Mouse (Mus musculus): ENCODE results near the gene Serhl.
"Not testable (repeated sequence)": the region's sequence is repeated elsewhere in the genome, so short reads cannot be mapped to it uniquely, and the experiment has no call there.

The Serhl gene

DNA sequence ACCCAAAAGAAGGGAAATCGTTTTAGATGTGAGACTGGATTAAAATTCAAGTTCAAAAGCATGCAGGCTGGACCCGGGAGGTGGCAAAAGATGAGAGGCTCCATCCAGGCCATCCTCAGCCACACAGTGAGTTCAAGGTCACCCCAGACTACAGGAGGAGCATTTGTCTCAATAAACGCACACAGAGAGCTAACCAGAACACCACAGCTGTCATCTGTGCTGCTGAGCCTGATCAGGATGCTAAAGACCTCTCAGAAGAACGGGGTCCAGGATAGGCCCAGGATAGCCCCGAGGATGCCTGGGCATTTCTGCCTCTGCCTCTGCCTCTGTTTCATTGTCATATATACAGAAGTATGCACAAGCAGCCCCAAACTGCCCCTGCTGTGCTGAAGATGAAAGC, 33.7 kb upstream of the Serhl start:
- H3K36me3 ChIP-seq (ENCODE audit: insufficient read depth, low read length), result no peaks in the 10 kb centered on the region
- TF ChIP-seq NANOG (IDR thresholded peaks at IDR 0.05; ENCODE audit: borderline replicate concordance, low read length), result no peak
- H3K9me3 ChIP-seq (ENCODE audit: low read length), result no peaks in the 10 kb centered on the region
- peaks cover 61% of the 10 kb centered on the region for H3K4me1 ChIP-seq (replicated peaks; ENCODE audit: low read depth, low read length)
- no peak overlapping the region for H3K4me3 ChIP-seq (replicated peaks; ENCODE audit: low read length)
- H3K27me3 ChIP-seq (ENCODE audit: insufficient read depth, low read length), result peaks cover 20% of the 10 kb centered on the region

DNA sequence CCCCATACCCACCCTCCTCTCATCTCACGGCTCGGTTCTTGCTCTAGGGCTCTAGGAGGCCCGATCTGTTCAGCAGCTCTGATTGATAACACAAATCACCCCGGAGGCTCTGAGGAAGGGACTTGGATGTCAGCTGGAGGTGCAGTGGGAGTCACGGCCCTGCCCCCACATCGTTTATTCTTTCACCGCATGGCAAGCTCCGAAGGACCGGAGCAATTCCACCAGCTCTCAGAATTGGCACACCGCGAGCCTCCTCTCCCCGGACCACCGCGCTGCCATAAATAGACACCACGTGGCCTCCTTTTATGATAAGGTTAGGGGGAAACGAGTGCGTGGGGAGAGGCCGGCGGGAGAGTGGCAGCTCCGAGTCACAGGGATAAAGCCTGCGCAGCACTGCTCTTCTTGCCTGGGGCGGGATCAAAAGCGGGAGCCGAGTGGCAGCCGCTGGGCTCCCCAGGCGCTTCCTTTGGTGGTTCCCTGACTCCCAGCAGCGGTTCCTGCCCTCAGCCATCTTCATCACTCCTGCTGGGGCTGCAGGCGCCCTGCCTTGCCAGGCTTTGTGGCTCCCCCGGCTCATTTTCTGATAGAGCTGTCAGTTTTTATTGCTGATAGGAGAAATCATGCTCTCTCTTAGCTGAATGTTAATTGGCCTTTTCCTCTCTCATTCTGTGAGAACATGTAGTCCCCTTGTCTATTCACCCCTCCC, 32.8 kb upstream of the Serhl start:
- peaks cover 20% of the 10 kb centered on the region for H3K27me3 ChIP-seq (ENCODE audit: insufficient read depth, low read length)
- H3K4me1 ChIP-seq (replicated peaks; ENCODE audit: low read depth, low read length), result peaks cover 55% of the 10 kb centered on the region
- H3K9me3 ChIP-seq (ENCODE audit: low read length), result no peaks in the 10 kb centered on the region
- TF ChIP-seq NANOG (IDR thresholded peaks at IDR 0.05; ENCODE audit: borderline replicate concordance, low read length) (no peak), CTCF (conservative IDR thresholded peaks at IDR 0.05; ENCODE audit: low read length) (no peak), POU5F1 (IDR thresholded peaks at IDR 0.05; ENCODE audit: borderline replicate concordance, low read length) (no peak)
- peak overlapping the region; percentile 71 for H3K4me3 ChIP-seq (replicated peaks; ENCODE audit: low read length)
- no peaks in the 10 kb centered on the region for H3K36me3 ChIP-seq (ENCODE audit: insufficient read depth, low read length)

- Histone ChIP-seq H3K4me1 (replicated peaks; ENCODE audit: low read depth, low read length) (peaks cover 50% of the 10 kb centered on the region), H3K36me3 (ENCODE audit: insufficient read depth, low read length) (no peaks in the 10 kb centered on the region), H3K4me3 (replicated peaks; ENCODE audit: low read length) (0 out of 2 replicates have a peak overlapping the region, but pooled peaks have one; percentile 71), H3K27me3 (ENCODE audit: insufficient read depth, low read length) (peaks cover 20% of the 10 kb centered on the region), H3K9me3 (ENCODE audit: low read length) (no peaks in the 10 kb centered on the region)
- TF ChIP-seq CTCF (conservative IDR thresholded peaks at IDR 0.05; ENCODE audit: low read length) (peak; percentile 68), NANOG (IDR thresholded peaks at IDR 0.05; ENCODE audit: borderline replicate concordance, low read length) (no peak)
These were observed 31.8 kb upstream of the Serhl start for GRCm38 (mm10) chr15:83057533-83057932.

GRCm38 (mm10) chr15:83059233-83059660, 30.1 kb upstream of the Serhl start:
- Histone ChIP-seq H3K9me3 (ENCODE audit: low read length) (no peaks in the 10 kb centered on the region), H3K4me1 (replicated peaks; ENCODE audit: low read depth, low read length) (peaks cover 40% of the 10 kb centered on the region)
- TF ChIP-seq NANOG (IDR thresholded peaks at IDR 0.05; ENCODE audit: borderline replicate concordance, low read length) (no peak), CTCF (conservative IDR thresholded peaks at IDR 0.05; ENCODE audit: low read length) (no peak)

GRCm38 (mm10) chr15:83061689-83062088, 27.6 kb upstream of the Serhl start:
- Histone ChIP-seq H3K4me1 (replicated peaks; ENCODE audit: low read depth, low read length) (peaks cover 19% of the 10 kb centered on the region), H3K27me3 (ENCODE audit: insufficient read depth, low read length) (peaks cover 13% of the 10 kb centered on the region), H3K9me3 (ENCODE audit: low read length) (no peaks in the 10 kb centered on the region), H3K36me3 (ENCODE audit: insufficient read depth, low read length) (no peaks in the 10 kb centered on the region), H3K4me3 (replicated peaks; ENCODE audit: low read length) (0 out of 2 replicates have a peak overlapping the region, but pooled peaks have one; percentile 1)
- TF ChIP-seq POU5F1 (IDR thresholded peaks at IDR 0.05; ENCODE audit: borderline replicate concordance, low read length) (no peak), NANOG (IDR thresholded peaks at IDR 0.05; ENCODE audit: borderline replicate concordance, low read length) (no peak), CTCF (conservative IDR thresholded peaks at IDR 0.05; ENCODE audit: low read length) (no peak)

More at GRCm38 (mm10) chr15:83059233-83059660, 30.1 kb upstream of the Serhl start:
- H3K4me3 ChIP-seq (replicated peaks; ENCODE audit: low read length), result no peak overlapping the region
- no peaks in the 10 kb centered on the region for H3K36me3 ChIP-seq (ENCODE audit: insufficient read depth, low read length)
- peaks cover 20% of the 10 kb centered on the region for H3K27me3 ChIP-seq (ENCODE audit: insufficient read depth, low read length)

DNA sequence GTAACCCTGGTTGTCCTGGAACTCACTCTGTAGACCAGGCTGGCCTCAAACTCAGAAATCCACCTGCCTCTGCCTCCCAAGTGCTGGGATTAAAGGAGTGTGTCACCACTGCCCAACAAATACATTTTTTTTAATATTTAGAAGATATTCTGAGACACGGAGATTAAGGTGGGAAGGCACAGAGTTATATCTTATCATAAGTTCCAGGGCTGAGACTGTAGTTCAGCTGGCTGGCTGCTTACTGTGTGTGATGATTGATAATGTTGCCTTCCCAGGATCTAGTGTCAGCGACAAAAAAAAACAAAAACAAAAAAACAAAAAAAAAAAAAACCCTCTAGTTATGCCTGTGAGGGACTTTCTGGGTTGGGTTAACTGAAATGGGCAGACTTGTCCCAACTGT, 26.7 kb upstream of the Serhl start:
- H3K36me3 ChIP-seq (ENCODE audit: insufficient read depth, low read length); H3K4me3 ChIP-seq (replicated peaks; ENCODE audit: low read length); H3K27me3 ChIP-seq (ENCODE audit: insufficient read depth, low read length); H3K9me3 ChIP-seq (ENCODE audit: low read length): not testable (repeated sequence)
- H3K4me1 ChIP-seq (replicated peaks; ENCODE audit: low read depth, low read length), result peaks cover 14% of the 10 kb centered on the region

- TF ChIP-seq NANOG (IDR thresholded peaks at IDR 0.05; ENCODE audit: borderline replicate concordance, low read length) (no peak), CTCF (conservative IDR thresholded peaks at IDR 0.05; ENCODE audit: low read length) (no peak), POU5F1 (IDR thresholded peaks at IDR 0.05; ENCODE audit: borderline replicate concordance, low read length) (no peak)
- no peak overlapping the region for H3K4me3 ChIP-seq (replicated peaks; ENCODE audit: low read length)
These were observed 23.8 kb upstream of the Serhl start for GRCm38 (mm10) chr15:83065543-83065942.

DNA sequence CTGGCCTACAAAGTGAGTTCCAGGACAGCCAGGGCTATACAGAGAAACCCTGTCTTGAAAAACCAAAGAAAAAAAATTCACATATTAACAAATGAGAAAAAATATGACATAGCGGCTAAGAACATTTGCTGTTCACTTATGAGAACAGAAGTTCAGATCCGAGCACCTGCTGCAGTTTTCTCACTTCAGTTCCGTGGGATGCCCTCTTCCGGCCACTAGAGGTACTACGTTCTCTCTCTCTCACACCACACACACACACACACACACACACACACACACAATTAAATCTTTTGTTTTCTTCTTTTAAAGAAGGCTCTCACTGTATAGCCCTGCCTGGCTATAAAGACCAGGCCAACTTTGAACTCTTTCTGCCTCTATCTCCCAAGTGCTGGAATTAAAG, 21.0 kb upstream of the Serhl start:
- no peaks in the 10 kb centered on the region; the same call in 1 of the 2 replicates for H3K9me3 ChIP-seq (ENCODE audit: low read length)
- no peaks in the 10 kb centered on the region for H3K36me3 ChIP-seq (ENCODE audit: insufficient read depth, low read length)
- H3K4me1 ChIP-seq (replicated peaks; ENCODE audit: low read depth, low read length), result peaks cover 7% of the 10 kb centered on the region; the same call in 1 of the 2 replicates
- H3K4me3 ChIP-seq (replicated peaks; ENCODE audit: low read length), result no peak overlapping the region
- no peaks in the 10 kb centered on the region for H3K27me3 ChIP-seq (ENCODE audit: insufficient read depth, low read length)
- TF ChIP-seq CTCF (conservative IDR thresholded peaks at IDR 0.05; ENCODE audit: low read length) (peak; percentile 35), POU5F1 (IDR thresholded peaks at IDR 0.05; ENCODE audit: borderline replicate concordance, low read length) (no peak)

More at GRCm38 (mm10) chr15:83065543-83065942, 23.8 kb upstream of the Serhl start:
- H3K36me3 ChIP-seq (ENCODE audit: insufficient read depth, low read length), result no peaks in the 10 kb centered on the region
- H3K9me3 ChIP-seq (ENCODE audit: low read length), result no peaks in the 10 kb centered on the region
- peaks cover 16% of the 10 kb centered on the region for H3K4me1 ChIP-seq (replicated peaks; ENCODE audit: low read depth, low read length)
- no peaks in the 10 kb centered on the region for H3K27me3 ChIP-seq (ENCODE audit: insufficient read depth, low read length)

GRCm38 (mm10) chr15:83070942-83071341, 18.4 kb upstream of the Serhl start:
- Histone ChIP-seq H3K27me3 (ENCODE audit: insufficient read depth, low read length) (no peaks in the 10 kb centered on the region), H3K36me3 (ENCODE audit: insufficient read depth, low read length) (no peaks in the 10 kb centered on the region)
- TF ChIP-seq CTCF (conservative IDR thresholded peaks at IDR 0.05; ENCODE audit: low read length), result no peak
- no peak for TF ChIP-seq NANOG (IDR thresholded peaks at IDR 0.05; ENCODE audit: borderline replicate concordance, low read length)
- no peak for TF ChIP-seq POU5F1 (IDR thresholded peaks at IDR 0.05; ENCODE audit: borderline replicate concordance, low read length)

More at GRCm38 (mm10) chr15:83070942-83071341, 18.4 kb upstream of the Serhl start:
- Histone ChIP-seq H3K9me3 (ENCODE audit: low read length) (no peaks in the 10 kb centered on the region; the same call in 1 of the 2 replicates), H3K4me1 (replicated peaks; ENCODE audit: low read depth, low read length) (peaks cover 10% of the 10 kb centered on the region; the same call in 1 of the 2 replicates), H3K4me3 (replicated peaks; ENCODE audit: low read length) (no peak overlapping the region)

All from E14TG2a.4 (cell line).